Mouse (Mus musculus): Measurements from ENCODE around the gene Dph1. TPM values are rescaled to one million over a fixed set of nuclear protein-coding genes. Genes with fewer than 3 reads are reported as not detected.

The Dph1 gene
- total RNA-seq, 1 experiment, result 32.8 TPM

DNA sequence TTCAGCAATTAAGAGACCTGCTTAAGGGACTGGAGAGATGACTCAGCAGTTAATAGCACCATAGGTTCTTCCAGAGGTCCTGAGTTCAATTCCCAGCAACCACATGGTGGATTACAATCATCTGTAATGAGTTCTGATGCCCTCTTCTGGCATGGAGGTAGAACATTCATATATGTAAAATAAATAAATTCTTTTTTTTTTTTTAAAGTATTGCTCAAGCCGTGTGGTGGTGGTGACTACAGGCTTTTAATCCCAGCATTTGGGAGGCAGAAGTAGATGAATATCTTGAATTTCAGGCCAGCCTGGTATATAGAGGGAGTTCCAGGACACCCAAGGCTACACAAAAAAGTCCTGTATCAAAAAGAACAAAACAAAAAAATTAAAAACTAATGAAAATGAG lies 40.7 kb downstream of the Dph1 start:
- H3K27ac ChIP-seq (ENCODE audit: insufficient read depth, low read depth, low read length, poor library complexity, severe bottlenecking), result no peak overlapping the region
- DNase-seq (ENCODE audit: low read depth, low spot score), result no peak
- no peak overlapping the region for H3K4me3 ChIP-seq (ENCODE audit: insufficient read depth in 1 of 2, low read depth in 1 of 2, low read length in 2 of 2, poor library complexity in 1 of 2, severe bottlenecking in 1 of 2)
- in situ Hi-C loops (cut with MboI; ENCODE audit: low sequenced_read_pairs in 2 of 2, unreplicated experiment in 2 of 2), result no loop called here
- H3K9ac ChIP-seq (ENCODE audit: insufficient read depth, low read depth, low read length, poor library complexity, severe bottlenecking), result no peak overlapping the region
- no peaks in the 10 kb centered on the region for H3K9me3 ChIP-seq (ENCODE audit: control insufficient read depth, insufficient read depth, low read depth, low read length)
- TF ChIP-seq CHD2 (IDR thresholded peaks at IDR 0.05; ENCODE audit: low read depth, low read length) (no peak), MAFK (IDR thresholded peaks at IDR 0.05; ENCODE audit: insufficient read depth, low read depth, low read length) (peak; percentile 46; the same call in 1 of the 2 replicates), ZNF384 (IDR thresholded peaks at IDR 0.05; ENCODE audit: low read depth, low read length) (no peak)
- peaks cover 3% of the 10 kb centered on the region; the same call in 1 of the 2 replicates for H3K36me3 ChIP-seq (ENCODE audit: control insufficient read depth, insufficient read depth, low read length, poor library complexity, severe bottlenecking)
- peaks cover 5 to 14% of the 10 kb centered on the region in 2 experiments; a peak in 3 of 4 replicates for H3K4me1 ChIP-seq (ENCODE audit: control insufficient read depth in 2 of 2, insufficient read depth in 2 of 2, low read length in 2 of 2, poor library complexity in 1 of 2)

DNA sequence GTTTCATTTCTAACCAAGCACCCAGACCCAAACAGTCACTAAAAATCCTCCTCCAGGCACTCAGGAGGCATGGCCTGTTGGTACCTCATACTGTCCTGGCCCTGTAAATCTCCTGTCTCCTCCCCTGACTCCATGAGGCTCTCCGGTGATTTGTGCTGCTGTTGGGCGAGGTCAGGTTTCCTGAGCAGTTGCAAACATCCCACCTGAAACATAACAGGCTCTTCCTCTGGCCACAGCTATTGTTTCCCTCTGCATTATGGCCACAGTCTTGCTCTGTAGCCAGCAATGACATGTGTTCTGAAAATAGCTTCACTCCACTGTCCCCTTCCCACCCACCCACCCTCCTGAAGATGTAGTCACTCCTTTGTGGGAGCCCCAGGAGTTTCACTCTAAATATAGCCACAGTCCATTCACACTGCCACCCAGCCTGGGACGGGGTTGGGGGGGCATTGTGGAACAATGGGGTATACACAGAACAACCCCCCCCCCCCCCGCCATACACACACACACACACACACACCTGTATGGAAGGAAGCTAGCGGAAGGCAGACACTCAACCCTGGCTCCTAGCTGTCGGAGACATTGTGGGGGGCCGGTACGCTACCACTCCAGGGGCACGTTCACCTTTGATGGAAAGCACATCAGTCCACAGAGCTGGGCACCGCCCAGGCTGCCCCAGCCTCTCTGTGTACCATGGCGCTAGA lies 42.6 kb downstream of the Dph1 start:
- H3K27ac ChIP-seq (ENCODE audit: insufficient read depth, low read depth, low read length, poor library complexity, severe bottlenecking), result no peak overlapping the region; the same call in 1 of the 2 replicates
- in situ Hi-C loops (cut with MboI; ENCODE audit: low sequenced_read_pairs in 2 of 2, unreplicated experiment in 2 of 2), result no loop called here
- peaks cover 5 to 14% of the 10 kb centered on the region in 2 experiments; a peak in 3 of 4 replicates for H3K4me1 ChIP-seq (ENCODE audit: control insufficient read depth in 2 of 2, insufficient read depth in 2 of 2, low read length in 2 of 2, poor library complexity in 1 of 2)
- H3K9me3 ChIP-seq (ENCODE audit: control insufficient read depth, insufficient read depth, low read depth, low read length), result no peaks in the 10 kb centered on the region
- TF ChIP-seq MAFK (IDR thresholded peaks at IDR 0.05; ENCODE audit: insufficient read depth, low read depth, low read length) (no peak), ZNF384 (IDR thresholded peaks at IDR 0.05; ENCODE audit: low read depth, low read length) (no peak), CHD2 (IDR thresholded peaks at IDR 0.05; ENCODE audit: low read depth, low read length) (no peak)
- no peak overlapping the region for H3K4me3 ChIP-seq (ENCODE audit: insufficient read depth in 1 of 2, low read depth in 1 of 2, low read length in 2 of 2, poor library complexity in 1 of 2, severe bottlenecking in 1 of 2)
- no peak overlapping the region for H3K9ac ChIP-seq (ENCODE audit: insufficient read depth, low read depth, low read length, poor library complexity, severe bottlenecking)
- no peak for DNase-seq (ENCODE audit: low read depth, low spot score)
- H3K36me3 ChIP-seq (ENCODE audit: control insufficient read depth, insufficient read depth, low read length, poor library complexity, severe bottlenecking), result peaks cover 3% of the 10 kb centered on the region; the same call in 1 of the 2 replicates

DNA sequence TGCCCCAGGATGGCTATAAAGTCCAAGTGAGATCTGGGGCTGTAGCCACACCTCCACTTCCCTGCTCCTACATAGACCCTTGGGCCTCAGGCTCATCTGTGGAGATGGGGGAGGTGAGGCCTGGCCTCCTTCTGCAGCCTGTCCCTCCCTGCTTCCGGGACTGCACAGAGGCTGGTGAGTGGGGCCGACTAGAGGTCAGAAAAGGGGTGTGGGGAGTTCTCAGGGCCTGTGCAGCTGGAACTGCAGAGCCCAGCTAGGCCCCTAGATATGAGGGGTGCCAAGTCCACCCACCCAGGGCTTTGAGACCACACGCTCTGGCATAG lies 43.2 kb downstream of the Dph1 start:
- H3K4me1 ChIP-seq (ENCODE audit: control insufficient read depth in 2 of 2, insufficient read depth in 2 of 2, low read length in 2 of 2, poor library complexity in 1 of 2), result peaks cover 5 to 15% of the 10 kb centered on the region in 2 experiments; a peak in 3 of 4 replicates
- H3K27ac ChIP-seq (ENCODE audit: insufficient read depth, low read depth, low read length, poor library complexity, severe bottlenecking), result no peak overlapping the region
- no peak overlapping the region for H3K4me3 ChIP-seq (ENCODE audit: insufficient read depth in 1 of 2, low read depth in 1 of 2, low read length in 2 of 2, poor library complexity in 1 of 2, severe bottlenecking in 1 of 2)
- peaks cover 4% of the 10 kb centered on the region; the same call in 1 of the 2 replicates for H3K36me3 ChIP-seq (ENCODE audit: control insufficient read depth, insufficient read depth, low read length, poor library complexity, severe bottlenecking)
- H3K9me3 ChIP-seq (ENCODE audit: control insufficient read depth, insufficient read depth, low read depth, low read length), result no peaks in the 10 kb centered on the region
- TF ChIP-seq ZC3H11A (IDR thresholded peaks at IDR 0.05; ENCODE audit: borderline replicate concordance, low read depth, low read length) (no peak), HCFC1 (IDR thresholded peaks at IDR 0.05; ENCODE audit: borderline replicate concordance, insufficient read depth, low read length) (no peak), MAFK (IDR thresholded peaks at IDR 0.05; ENCODE audit: insufficient read depth, low read depth, low read length) (no peak), ZNF384 (IDR thresholded peaks at IDR 0.05; ENCODE audit: low read depth, low read length) (no peak), CHD2 (IDR thresholded peaks at IDR 0.05; ENCODE audit: low read depth, low read length) (no peak)
- DNase-seq (ENCODE audit: low read depth, low spot score), result no peak
- in situ Hi-C loops (cut with MboI; ENCODE audit: low sequenced_read_pairs in 2 of 2, unreplicated experiment in 2 of 2), result no loop called here
- H3K9ac ChIP-seq (ENCODE audit: insufficient read depth, low read depth, low read length, poor library complexity, severe bottlenecking), result no peak overlapping the region

DNA sequence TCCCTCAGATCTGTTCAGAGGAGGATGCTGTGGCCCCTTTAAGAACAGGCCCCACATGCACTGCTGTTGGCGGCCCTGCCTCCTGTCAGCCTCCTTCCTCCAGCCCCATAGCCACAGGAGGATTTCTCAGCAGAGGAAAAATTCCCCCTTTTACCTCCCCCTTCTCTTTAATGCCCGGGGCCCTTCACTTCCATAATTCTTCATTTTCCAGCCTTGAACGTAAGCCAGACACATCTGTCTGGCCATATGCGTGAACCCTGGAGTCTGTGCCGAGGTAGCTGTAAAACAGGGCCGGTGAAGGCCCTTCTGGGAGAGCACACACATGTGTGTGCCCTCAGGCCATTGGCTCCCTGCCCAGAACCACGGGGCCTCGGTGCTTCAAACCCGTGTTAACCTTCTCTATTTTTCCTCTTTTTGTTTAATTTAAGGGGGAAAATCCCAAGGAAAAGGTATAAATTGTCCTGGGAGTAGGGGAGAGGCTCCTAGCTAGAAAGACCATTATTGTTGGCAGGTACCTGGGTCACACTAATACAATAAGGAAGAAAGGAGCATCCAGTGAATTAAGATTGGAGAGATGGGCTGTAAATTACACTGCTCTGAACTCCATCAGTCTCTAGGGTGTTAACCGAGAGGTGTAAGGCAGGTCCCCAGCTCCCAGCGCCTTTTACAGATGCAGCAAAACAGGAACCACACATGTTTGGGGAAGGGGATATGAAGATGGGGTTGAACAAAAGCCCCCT lies 43.8 kb downstream of the Dph1 start:
- H3K9ac ChIP-seq (ENCODE audit: insufficient read depth, low read depth, low read length, poor library complexity, severe bottlenecking), result no peak overlapping the region
- no peak for DNase-seq (ENCODE audit: low read depth, low spot score)
- H3K36me3 ChIP-seq (ENCODE audit: control insufficient read depth, insufficient read depth, low read length, poor library complexity, severe bottlenecking), result peaks cover 8% of the 10 kb centered on the region; the same call in 1 of the 2 replicates
- H3K27ac ChIP-seq (ENCODE audit: insufficient read depth, low read depth, low read length, poor library complexity, severe bottlenecking), result peak overlapping the region; percentile 8; the same call in 1 of the 2 replicates
- peaks cover 5 to 18% of the 10 kb centered on the region in 2 experiments; a peak in 3 of 4 replicates for H3K4me1 ChIP-seq (ENCODE audit: control insufficient read depth in 2 of 2, insufficient read depth in 2 of 2, low read length in 2 of 2, poor library complexity in 1 of 2)
- TF ChIP-seq ZNF384 (IDR thresholded peaks at IDR 0.05; ENCODE audit: low read depth, low read length) (no peak), MAFK (IDR thresholded peaks at IDR 0.05; ENCODE audit: insufficient read depth, low read depth, low read length) (no peak), ZC3H11A (IDR thresholded peaks at IDR 0.05; ENCODE audit: borderline replicate concordance, low read depth, low read length) (no peak), CHD2 (IDR thresholded peaks at IDR 0.05; ENCODE audit: low read depth, low read length) (no peak), HCFC1 (IDR thresholded peaks at IDR 0.05; ENCODE audit: borderline replicate concordance, insufficient read depth, low read length) (no peak)
- in situ Hi-C loops (cut with MboI; ENCODE audit: low sequenced_read_pairs in 2 of 2, unreplicated experiment in 2 of 2), result no loop called here
- H3K4me3 ChIP-seq (ENCODE audit: insufficient read depth in 1 of 2, low read depth in 1 of 2, low read length in 2 of 2, poor library complexity in 1 of 2, severe bottlenecking in 1 of 2), result no peak overlapping the region
- H3K9me3 ChIP-seq (ENCODE audit: control insufficient read depth, insufficient read depth, low read depth, low read length), result no peaks in the 10 kb centered on the region

Measured in ES-E14 (cell line).